Mouse (Mus musculus) bone marrow macrophage, adult 2 months (primary cell): ENCODE results near the gene Rxra.

Source experiments
- CTCF ChIP-seq: IDR thresholded peaks from 2 replicates; pipeline ENCODE4 v1.5.1; 2012; ENCODE audit warnings: low read depth, mild to moderate bottlenecking, low read length, moderate library complexity
- POLR2A ChIP-seq: IDR thresholded peaks from 2 replicates; pipeline ENCODE4 v1.6.1; 2012; ENCODE audit warnings: mild to moderate bottlenecking, low read depth, low read length, borderline replicate concordance

GRCm38 (mm10) chr2:27714131-27714530, 37.9 kb downstream of the Rxra start:
- TF ChIP-seq POLR2A (no peak), CTCF (no peak)
